Mouse (Mus musculus) CH12.LX (cell line): ENCODE measurements around the gene Mamdc2. TPM values are rescaled to one million over a fixed set of nuclear protein-coding genes. Genes with fewer than 3 reads are reported as not detected.

Source experiments
- DNase-seq: peaks from one replicate; pipeline ENCODE4 v3.0.0-alpha.2; 2013; ENCODE audit errors: extremely low read depth
- H3K27ac ChIP-seq: 2 replicates; pipeline ENCODE4 v1.5.1; 2012; ENCODE audit warnings: low read depth, mild to moderate bottlenecking, control low read depth, moderate library complexity; ENCODE audit not compliant: insufficient read depth
- H3K27me3 ChIP-seq: replicated peaks from 2 replicates; pipeline ENCODE3; 2012; ENCODE audit warnings: inconsistent platforms
- H3K36me3 ChIP-seq, 2 experiments: replicated peaks in 1 of 2; 2 replicates each; pipeline versions ENCODE3 to v1.6.1; 2012; ENCODE audit warnings: inconsistent platforms in 1 of 2, low read length in 1 of 2, mild to moderate bottlenecking in 1 of 2, mixed read lengths in 1 of 2, moderate library complexity in 1 of 2; ENCODE audit not compliant: control insufficient read depth in 1 of 2, insufficient read depth in 1 of 2
- H3K4me1 ChIP-seq, 2 experiments: 2 replicates each; pipeline ENCODE4 v1.6.1; 2012; ENCODE audit warnings: inconsistent platforms in 1 of 2, moderate library complexity in 1 of 2; ENCODE audit not compliant: insufficient read depth in 2 of 2, control insufficient read depth in 1 of 2
- H3K4me2 ChIP-seq: 2 replicates; pipeline ENCODE4 v1.6.1; 2012; ENCODE audit warnings: low read depth, mild to moderate bottlenecking, control low read depth; ENCODE audit not compliant: poor library complexity, insufficient read depth, severe bottlenecking
- H3K4me3 ChIP-seq, 3 experiments: fragments of 150-350 bp in 1 of 3; sonication (generic) in 1 of 3; replicated peaks in 1 of 3; 2 replicates each; pipeline versions ENCODE3 to v1.5.1; 2011 to 2012; ENCODE audit warnings: low read depth in 2 of 3, low read length in 2 of 3, mild to moderate bottlenecking in 2 of 3, moderate library complexity in 2 of 3, control low read depth in 1 of 3, improper control_type of control experiment in 1 of 3, inconsistent platforms in 1 of 3, mixed read lengths in 1 of 3; ENCODE audit not compliant: poor library complexity in 1 of 3
- H3K79me2 ChIP-seq: replicated peaks from 2 replicates; pipeline ENCODE4 v1.6.1; 2012; ENCODE audit warnings: mild to moderate bottlenecking, moderate library complexity; ENCODE audit not compliant: control insufficient read depth, poor library complexity, insufficient read depth, severe bottlenecking; ENCODE audit errors: extremely low read depth
- H3K9ac ChIP-seq: 2 replicates; pipeline ENCODE4 v1.6.1; 2012; ENCODE audit warnings: low read depth, mild to moderate bottlenecking, control low read depth, moderate library complexity; ENCODE audit not compliant: insufficient read depth
- H3K9me3 ChIP-seq: replicated peaks from 2 replicates; pipeline ENCODE3; 2012; ENCODE audit warnings: low read length, inconsistent platforms, mixed read lengths
- CHD1 ChIP-seq: IDR thresholded peaks from 2 replicates; pipeline ENCODE4 v1.6.1; 2012; ENCODE audit warnings: low read depth, low read length, improper control_type of control experiment, inconsistent platforms
- CHD2 ChIP-seq: IDR thresholded peaks from 2 replicates; pipeline ENCODE4 v1.6.1; 2011; ENCODE audit warnings: low read length, improper control_type of control experiment
- CTCF ChIP-seq, 2 experiments: IDR thresholded peaks in 1 of 2; conservative IDR thresholded peaks in 1 of 2; 2 replicates each; pipeline ENCODE4 v1.5.1; 2011 to 2012; ENCODE audit warnings: low read depth in 2 of 2, low read length in 2 of 2, improper control_type of control experiment in 1 of 2, inconsistent platforms in 1 of 2, mild to moderate bottlenecking in 1 of 2, moderate library complexity in 1 of 2
- HCFC1 ChIP-seq: IDR thresholded peaks from 2 replicates; pipeline ENCODE4 v1.6.1; 2012; ENCODE audit warnings: low read depth, mild to moderate bottlenecking, inconsistent platforms, low read length, improper control_type of control experiment
- MAX ChIP-seq: IDR thresholded peaks from 2 replicates; pipeline ENCODE4 v1.6.1; 2011; ENCODE audit warnings: low read length, improper control_type of control experiment
- MEF2A ChIP-seq: IDR thresholded peaks from 2 replicates; pipeline ENCODE4 v1.6.1; 2014; ENCODE audit warnings: low read depth, mild to moderate bottlenecking, inconsistent platforms, low read length, improper control_type of control experiment, borderline replicate concordance
- NELFE ChIP-seq: IDR thresholded peaks from 2 replicates; pipeline ENCODE4 v1.6.1; 2011; ENCODE audit warnings: low read depth, low read length, improper control_type of control experiment
- NRF1 ChIP-seq: IDR thresholded peaks from 2 replicates; pipeline ENCODE4 v1.6.1; 2014; ENCODE audit warnings: low read depth, mild to moderate bottlenecking, inconsistent platforms, low read length, improper control_type of control experiment, moderate library complexity
- POLR2AphosphoS2 ChIP-seq: IDR thresholded peaks from 2 replicates; pipeline ENCODE4 v1.6.1; 2011; ENCODE audit warnings: low read depth, low read length, improper control_type of control experiment
- RAD21 ChIP-seq: IDR thresholded peaks from 2 replicates; pipeline ENCODE4 v1.6.1; 2011; ENCODE audit warnings: low read depth, mild to moderate bottlenecking, low read length, improper control_type of control experiment, moderate library complexity
- TBP ChIP-seq: conservative IDR thresholded peaks from 2 replicates; pipeline ENCODE4 v1.6.1; 2011; ENCODE audit warnings: low read depth, low read length, improper control_type of control experiment
- UBTF ChIP-seq: IDR thresholded peaks from 2 replicates; pipeline ENCODE4 v1.6.1; 2012; ENCODE audit warnings: low read depth, mild to moderate bottlenecking, inconsistent platforms, low read length, improper control_type of control experiment, moderate library complexity
- USF1 ChIP-seq: IDR thresholded peaks from 2 replicates; pipeline ENCODE4 v1.6.1; 2014; ENCODE audit warnings: low read depth, mild to moderate bottlenecking, inconsistent platforms, low read length, improper control_type of control experiment
- USF2 ChIP-seq: conservative IDR thresholded peaks from 2 replicates; pipeline ENCODE4 v1.6.1; 2011; ENCODE audit warnings: low read depth, low read length, improper control_type of control experiment
- ZKSCAN1 ChIP-seq: IDR thresholded peaks from 2 replicates; pipeline ENCODE4 v1.6.1; 2012; ENCODE audit warnings: low read depth, inconsistent platforms, low read length, improper control_type of control experiment, borderline replicate concordance
- dilution Hi-C: fragments of 300-500 bp; cut with MboI; formaldehyde crosslinking; loops from 2 replicates; pipeline ENCODE4 v1.14.3; 2020; ENCODE audit warnings: low sequenced_read_pairs; ENCODE audit not compliant: extremely low pct_unique_long_range_greater_than_20kb, extremely low pct_ligation_motif_present
- in situ Hi-C: fragments of 300-500 bp; cut with MboI; formaldehyde crosslinking; loops from 3 replicates; pipeline ENCODE4 v1.14.3; 2019; ENCODE audit warnings: low sequenced_read_pairs, low pct_ligation_motif_present, low pct_unique_long_range_greater_than_20kb, mixed read lengths
- polyA plus RNA-seq: library from polyadenylated mRNA; unstranded; fragments of >175 nt; gene quantifications from 2 replicates; pipeline ENCODE4 v1.2.1, GENCODE M21; 2012; ENCODE audit warnings: low read depth; ENCODE audit not compliant: insufficient read length
- total RNA-seq, 2 experiments: library from RNA; depleted of rRNA; stranded (reverse); fragments of 300-350 nt in 1 of 2; fragments of >200 nt in 1 of 2; gene quantifications; 2 replicates each; pipeline ENCODE4 v1.2.3; 2012 to 2014

Mamdc2 gene
- total and polyA plus RNA-seq, 3 experiments: 0.08 to 0.67 (median 0.17) TPM

GRCm38 (mm10) chr19:23362006-23362405 is 86.2 kb downstream of the Mamdc2 start:
- no peak overlapping the region for H3K9ac ChIP-seq
- in situ Hi-C loops: loop anchor here (5.0 kb wide), 1 partner anchor 150 kb away; no protein-coding TSS in a partner anchor
- peaks cover 0 to 3% of the 10 kb centered on the region in 2 experiments; a peak in 1 of 4 replicates for H3K4me1 ChIP-seq
- dilution Hi-C loops: no loop called here
- H3K36me3 ChIP-seq: no peaks in the 10 kb centered on the region
- no peak overlapping the region for H3K27ac ChIP-seq
- no peak overlapping the region for H3K4me3 ChIP-seq
- H3K27me3 ChIP-seq: no peaks in the 10 kb centered on the region
- no peak for DNase-seq
- H3K9me3 ChIP-seq: no peaks in the 10 kb centered on the region
- H3K4me2 ChIP-seq: no peak overlapping the region
- H3K79me2 ChIP-seq: no peaks in the 10 kb centered on the region
- TF ChIP-seq POLR2AphosphoS2 (no peak), NRF1 (no peak), CHD1 (no peak), CHD2 (no peak), TBP (no peak), NELFE (no peak), RAD21 (no peak), USF1 (no peak), HCFC1 (no peak)

- Histone ChIP-seq H3K4me1 (no peaks in the 10 kb centered on the region), H3K79me2 (no peaks in the 10 kb centered on the region), H3K4me2 (no peak overlapping the region), H3K27me3 (no peaks in the 10 kb centered on the region), H3K9me3 (no peaks in the 10 kb centered on the region), H3K4me3 (no peak overlapping the region), H3K36me3 (no peaks in the 10 kb centered on the region), H3K9ac (no peak overlapping the region), H3K27ac (no peak overlapping the region)
- no peak for DNase-seq
- in situ Hi-C loops: loop anchor here (5.0 kb wide), 1 partner anchor 151 kb away; no protein-coding TSS in a partner anchor
- dilution Hi-C loops: no loop called here
- TF ChIP-seq CTCF (conservative IDR thresholded peaks at IDR 0.05 in 1 of 2, IDR thresholded peaks at IDR 0.05 in 1 of 2; ENCODE audit: low read depth in 2 of 2, low read length in 2 of 2): 0 out of 4 replicates have a peak, but pooled peaks of 1 of the 2 experiments have one; percentile 4
- no peak for TF ChIP-seq CHD2
These were observed 87.1 kb downstream of the Mamdc2 start for GRCm38 (mm10) chr19:23361124-23361523.

- H3K27me3 ChIP-seq: no peaks in the 10 kb centered on the region
- H3K79me2 ChIP-seq: no peaks in the 10 kb centered on the region
- H3K4me2 ChIP-seq: no peak overlapping the region
- no peaks in the 10 kb centered on the region for H3K9me3 ChIP-seq
- H3K4me1 ChIP-seq: no peaks in the 10 kb centered on the region
- no peak overlapping the region for H3K27ac ChIP-seq
- TF ChIP-seq UBTF: no peak
- no peak for TF ChIP-seq ZKSCAN1
- TF ChIP-seq MEF2A: no peak
- no peak for TF ChIP-seq MAX
- no peak for TF ChIP-seq CHD1
- no peak for TF ChIP-seq USF2
- no peaks in the 10 kb centered on the region for H3K36me3 ChIP-seq
- no peak for DNase-seq
- H3K4me3 ChIP-seq: no peak overlapping the region
- in situ Hi-C loops (loop anchor here (5.0 kb wide), 1 partner anchor 152 kb away; no protein-coding TSS in a partner anchor), dilution Hi-C loops (no loop called here)
- no peak overlapping the region for H3K9ac ChIP-seq
These were observed 87.7 kb downstream of the Mamdc2 start for GRCm38 (mm10) chr19:23360536-23360935.
